ENCODE assay signal across 17 mouse cellular contexts in the genomic region with DNA sequence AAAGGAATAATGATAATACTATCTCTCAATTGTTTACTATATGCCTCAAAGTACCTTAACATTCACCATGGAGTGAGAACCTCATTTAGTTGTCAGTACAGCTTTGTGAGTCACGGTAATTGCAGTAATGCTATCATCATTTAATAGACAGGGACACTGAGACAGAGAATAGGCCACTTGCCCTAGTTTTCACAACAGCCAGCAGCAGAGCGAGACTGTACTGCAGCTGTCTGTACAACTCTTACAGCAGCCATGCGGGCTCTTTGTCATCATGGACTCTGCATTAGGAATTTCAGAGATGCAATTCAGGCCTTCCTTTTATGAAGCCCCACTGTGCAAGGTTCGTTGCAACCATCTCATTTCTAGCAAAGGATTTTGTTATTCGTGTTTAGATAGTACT.
DNase-seq lines count a peak whose midpoint lies in the region; TF ChIP-seq lines count a peak whose summit lies in the region.
"Had no signal": no experiment of that assay in that cellular context is flagged by ENCODE, and none has a peak within 500 bp of the region (broad histone marks: within the 10 kb centered on the region; RNA-seq: fewer than 3 reads in every experiment).

No protein-coding gene starts in this region.

- TF ChIP-seq POLR2A in brain, embryonic 14.5 days (IDR thresholded peaks at IDR 0.05; ENCODE audit: borderline replicate concordance, extremely low read depth, insufficient read depth, insufficient read length, poor library complexity, severe bottlenecking), result no peak

- DNase-seq in adrenal gland, postnatal 14 days, result peak; percentile 24
- DNase-seq in adrenal gland, adult 18-20 months (ENCODE audit: low spot score in 2 of 2), result no peak
- no peak for DNase-seq in gastrocnemius, adult 2 months
- no peak for DNase-seq in gastrocnemius, postnatal 10 days
- DNase-seq in brain, embryonic 14.5 days (ENCODE audit: low read depth), result peak; percentile 30
- no peak for DNase-seq in lung, adult 18-20 months
- no peak for DNase-seq in cerebellum, postnatal 4 days (ENCODE audit: low spot score in 2 of 2)
- DNase-seq: B cell, adult 2 months; cerebellum, adult 11-12 months; cerebellum, adult 8-10 months; cerebellum, postnatal 10 days; cerebellum, postnatal 36 days; gastrocnemius, postnatal 14 days had no signal

- no peak for TF ChIP-seq CTCF in gastrocnemius, adult 2 months (IDR thresholded peaks at IDR 0.05)
- no peak for TF ChIP-seq CTCF in brain, embryonic 14.5 days (IDR thresholded peaks at IDR 0.05; ENCODE audit: borderline replicate concordance, extremely low read depth, insufficient read depth, insufficient read length)

- no peak overlapping the region for H3K4me3 ChIP-seq in gastrocnemius, adult 2 months
- H3K4me3 ChIP-seq: forebrain, embryonic 10.5 days; forebrain, embryonic 13.5 days; hindbrain, embryonic 12.5 days; hindbrain, embryonic 15.5 days had no signal

- H3K27ac ChIP-seq in gastrocnemius, adult 2 months, result peak overlapping the region; percentile 38; the same call in 1 of the 2 replicates
- H3K27ac ChIP-seq: forebrain, embryonic 10.5 days; forebrain, embryonic 13.5 days; hindbrain, embryonic 12.5 days; hindbrain, embryonic 15.5 days had no signal

- intact Hi-C loops in gastrocnemius, adult 2 months (cut with DNase I), result loop anchor here (5.0 kb wide), 1 partner anchor 55 kb away; no protein-coding TSS in a partner anchor

Comparison
In these comparisons a context has a peak if more than half of its experiments do, and no peak if none do; other contexts are left out.
1. DNase-seq: peak in adrenal gland, postnatal 14 days (single experiment) and brain, embryonic 14.5 days (single experiment); none in adrenal gland, adult 18-20 months (0 of 2), gastrocnemius, adult 2 months (single experiment), gastrocnemius, postnatal 10 days (single experiment), lung, adult 18-20 months (0 of 2) and cerebellum, postnatal 4 days (0 of 2).